Mouse (Mus musculus) CH12.LX (cell line): Measurements from ENCODE around the gene Mast3. TPM values are rescaled to one million over a fixed set of nuclear protein-coding genes. Genes with fewer than 3 reads are reported as not detected.

Source experiments
- DNase-seq: peaks from one replicate; pipeline ENCODE4 v3.0.0-alpha.2; 2013; ENCODE audit errors: extremely low read depth
- H3K27ac ChIP-seq: 2 replicates; pipeline ENCODE4 v1.5.1; 2012; ENCODE audit warnings: low read depth, mild to moderate bottlenecking, control low read depth, moderate library complexity; ENCODE audit not compliant: insufficient read depth
- H3K27me3 ChIP-seq: replicated peaks from 2 replicates; pipeline ENCODE3; 2012; ENCODE audit warnings: inconsistent platforms
- H3K36me3 ChIP-seq, 2 experiments: replicated peaks in 1 of 2; 2 replicates each; pipeline versions ENCODE3 to v1.6.1; 2012; ENCODE audit warnings: inconsistent platforms in 1 of 2, low read length in 1 of 2, mild to moderate bottlenecking in 1 of 2, mixed read lengths in 1 of 2, moderate library complexity in 1 of 2; ENCODE audit not compliant: control insufficient read depth in 1 of 2, insufficient read depth in 1 of 2
- H3K4me1 ChIP-seq, 2 experiments: 2 replicates each; pipeline ENCODE4 v1.6.1; 2012; ENCODE audit warnings: inconsistent platforms in 1 of 2, moderate library complexity in 1 of 2; ENCODE audit not compliant: insufficient read depth in 2 of 2, control insufficient read depth in 1 of 2
- H3K4me2 ChIP-seq: 2 replicates; pipeline ENCODE4 v1.6.1; 2012; ENCODE audit warnings: low read depth, mild to moderate bottlenecking, control low read depth; ENCODE audit not compliant: poor library complexity, insufficient read depth, severe bottlenecking
- H3K4me3 ChIP-seq, 3 experiments: fragments of 150-350 bp in 1 of 3; sonication (generic) in 1 of 3; replicated peaks in 1 of 3; 2 replicates each; pipeline versions ENCODE3 to v1.5.1; 2011 to 2012; ENCODE audit warnings: low read depth in 2 of 3, low read length in 2 of 3, mild to moderate bottlenecking in 2 of 3, moderate library complexity in 2 of 3, control low read depth in 1 of 3, improper control_type of control experiment in 1 of 3, inconsistent platforms in 1 of 3, mixed read lengths in 1 of 3; ENCODE audit not compliant: poor library complexity in 1 of 3
- H3K79me2 ChIP-seq: replicated peaks from 2 replicates; pipeline ENCODE4 v1.6.1; 2012; ENCODE audit warnings: mild to moderate bottlenecking, moderate library complexity; ENCODE audit not compliant: control insufficient read depth, poor library complexity, insufficient read depth, severe bottlenecking; ENCODE audit errors: extremely low read depth
- H3K9ac ChIP-seq: 2 replicates; pipeline ENCODE4 v1.6.1; 2012; ENCODE audit warnings: low read depth, mild to moderate bottlenecking, control low read depth, moderate library complexity; ENCODE audit not compliant: insufficient read depth
- H3K9me3 ChIP-seq: replicated peaks from 2 replicates; pipeline ENCODE3; 2012; ENCODE audit warnings: low read length, inconsistent platforms, mixed read lengths
- BHLHE40 ChIP-seq: IDR thresholded peaks from 2 replicates; pipeline ENCODE4 v1.6.1; 2011; ENCODE audit warnings: mild to moderate bottlenecking, low read depth, low read length, improper control_type of control experiment
- CHD2 ChIP-seq: IDR thresholded peaks from 2 replicates; pipeline ENCODE4 v1.6.1; 2011; ENCODE audit warnings: low read length, improper control_type of control experiment
- CTCF ChIP-seq, 2 experiments: IDR thresholded peaks in 1 of 2; conservative IDR thresholded peaks in 1 of 2; 2 replicates each; pipeline ENCODE4 v1.5.1; 2011 to 2012; ENCODE audit warnings: low read depth in 2 of 2, low read length in 2 of 2, improper control_type of control experiment in 1 of 2, inconsistent platforms in 1 of 2, mild to moderate bottlenecking in 1 of 2, moderate library complexity in 1 of 2
- E2F4 ChIP-seq: IDR thresholded peaks from 2 replicates; pipeline ENCODE4 v1.6.1; 2011; ENCODE audit warnings: low read depth, low read length, improper control_type of control experiment; ENCODE audit not compliant: insufficient replicate concordance
- ELF1 ChIP-seq: IDR thresholded peaks from 2 replicates; pipeline ENCODE4 v1.6.1; 2014; ENCODE audit warnings: low read depth, mild to moderate bottlenecking, inconsistent platforms, low read length, improper control_type of control experiment
- ETS1 ChIP-seq: conservative IDR thresholded peaks from 2 replicates; pipeline ENCODE4 v1.6.1; 2012; ENCODE audit warnings: low read depth, mild to moderate bottlenecking, inconsistent platforms, low read length, improper control_type of control experiment, moderate library complexity
- GABPA ChIP-seq: IDR thresholded peaks from 2 replicates; pipeline ENCODE4 v1.6.1; 2012; ENCODE audit warnings: low read depth, low read length, improper control_type of control experiment, inconsistent platforms; ENCODE audit not compliant: insufficient replicate concordance
- HCFC1 ChIP-seq: IDR thresholded peaks from 2 replicates; pipeline ENCODE4 v1.6.1; 2012; ENCODE audit warnings: low read depth, mild to moderate bottlenecking, inconsistent platforms, low read length, improper control_type of control experiment
- IRF4 ChIP-seq: IDR thresholded peaks from 2 replicates; pipeline ENCODE4 v1.6.1; 2014; ENCODE audit warnings: low read depth, mild to moderate bottlenecking, inconsistent platforms, low read length, improper control_type of control experiment
- KAT2A ChIP-seq: IDR thresholded peaks from 2 replicates; pipeline ENCODE4 v1.6.1; 2012; ENCODE audit warnings: low read length, improper control_type of control experiment, inconsistent platforms; ENCODE audit not compliant: insufficient replicate concordance
- MAFK ChIP-seq: IDR thresholded peaks from 2 replicates; pipeline ENCODE4 v1.6.1; 2011; ENCODE audit warnings: low read length, improper control_type of control experiment; ENCODE audit not compliant: insufficient replicate concordance
- MAX ChIP-seq: IDR thresholded peaks from 2 replicates; pipeline ENCODE4 v1.6.1; 2011; ENCODE audit warnings: low read length, improper control_type of control experiment
- MEF2A ChIP-seq: IDR thresholded peaks from 2 replicates; pipeline ENCODE4 v1.6.1; 2014; ENCODE audit warnings: low read depth, mild to moderate bottlenecking, inconsistent platforms, low read length, improper control_type of control experiment, borderline replicate concordance
- MXI1 ChIP-seq: IDR thresholded peaks from 2 replicates; pipeline ENCODE4 v1.6.1; 2011; ENCODE audit warnings: mild to moderate bottlenecking, low read depth, low read length, improper control_type of control experiment
- MYC ChIP-seq: IDR thresholded peaks from 2 replicates; pipeline ENCODE4 v1.6.1; 2011; ENCODE audit warnings: low read depth, mild to moderate bottlenecking, improper control_type of control experiment, low read length
- NELFE ChIP-seq: IDR thresholded peaks from 2 replicates; pipeline ENCODE4 v1.6.1; 2011; ENCODE audit warnings: low read depth, low read length, improper control_type of control experiment
- PAX5 ChIP-seq: IDR thresholded peaks from 2 replicates; pipeline ENCODE4 v1.6.1; 2012; ENCODE audit warnings: low read length, inconsistent platforms, mixed read lengths
- RCOR1 ChIP-seq: conservative IDR thresholded peaks from 2 replicates; pipeline ENCODE4 v1.6.1; 2012; ENCODE audit warnings: low read depth, mild to moderate bottlenecking, inconsistent platforms, low read length, improper control_type of control experiment
- SMC3 ChIP-seq: IDR thresholded peaks from 2 replicates; pipeline ENCODE4 v1.6.1; 2011; ENCODE audit warnings: low read depth, low read length, improper control_type of control experiment
- TBP ChIP-seq: conservative IDR thresholded peaks from 2 replicates; pipeline ENCODE4 v1.6.1; 2011; ENCODE audit warnings: low read depth, low read length, improper control_type of control experiment
- USF1 ChIP-seq: IDR thresholded peaks from 2 replicates; pipeline ENCODE4 v1.6.1; 2014; ENCODE audit warnings: low read depth, mild to moderate bottlenecking, inconsistent platforms, low read length, improper control_type of control experiment
- USF2 ChIP-seq: conservative IDR thresholded peaks from 2 replicates; pipeline ENCODE4 v1.6.1; 2011; ENCODE audit warnings: low read depth, low read length, improper control_type of control experiment
- ZC3H11A ChIP-seq: IDR thresholded peaks from 2 replicates; pipeline ENCODE4 v1.6.1; 2012; ENCODE audit warnings: low read depth, mild to moderate bottlenecking, inconsistent platforms, low read length, improper control_type of control experiment
- ZNF384 ChIP-seq: IDR thresholded peaks from 2 replicates; pipeline ENCODE4 v1.6.1; 2012; ENCODE audit warnings: low read depth, low read length, improper control_type of control experiment, inconsistent platforms
- dilution Hi-C: fragments of 300-500 bp; cut with MboI; formaldehyde crosslinking; loops from 2 replicates; pipeline ENCODE4 v1.14.3; 2020; ENCODE audit warnings: low sequenced_read_pairs; ENCODE audit not compliant: extremely low pct_unique_long_range_greater_than_20kb, extremely low pct_ligation_motif_present
- in situ Hi-C: fragments of 300-500 bp; cut with MboI; formaldehyde crosslinking; loops from 3 replicates; pipeline ENCODE4 v1.14.3; 2019; ENCODE audit warnings: low sequenced_read_pairs, low pct_ligation_motif_present, low pct_unique_long_range_greater_than_20kb, mixed read lengths
- polyA plus RNA-seq: library from polyadenylated mRNA; unstranded; fragments of >175 nt; gene quantifications from 2 replicates; pipeline ENCODE4 v1.2.1, GENCODE M21; 2012; ENCODE audit warnings: low read depth; ENCODE audit not compliant: insufficient read length
- total RNA-seq, 2 experiments: library from RNA; depleted of rRNA; stranded (reverse); fragments of 300-350 nt in 1 of 2; fragments of >200 nt in 1 of 2; gene quantifications; 2 replicates each; pipeline ENCODE4 v1.2.3; 2012 to 2014

Gene Mast3
- total and polyA plus RNA-seq, 3 experiments: 7.0 to 23.4 (median 11.6) TPM

DNA sequence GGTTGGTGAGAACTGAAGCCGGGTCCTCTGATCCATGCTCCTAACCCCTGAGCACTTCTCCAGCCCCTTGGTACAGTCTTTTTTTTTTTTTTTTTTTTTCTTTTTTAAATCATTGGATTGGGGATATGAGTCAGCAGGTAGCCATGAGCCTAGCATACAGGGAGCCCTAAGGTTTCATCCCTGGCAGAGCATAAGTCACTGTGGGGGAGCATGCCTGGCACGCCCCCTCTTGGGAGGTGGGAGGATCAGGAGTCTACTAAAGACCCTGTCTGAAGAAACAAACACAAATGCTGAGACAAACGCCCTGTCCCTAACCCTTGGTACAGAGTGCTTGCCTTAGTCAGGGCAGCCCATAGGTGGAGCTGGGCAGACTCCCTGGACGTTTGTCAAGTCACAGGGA, 7.2 kb upstream of the Mast3 start:
- DNase-seq: no peak
- Histone ChIP-seq H3K27ac (no peak overlapping the region), H3K4me3 (no peak overlapping the region), H3K79me2 (peaks cover 7% of the 10 kb centered on the region; the same call in 1 of the 2 replicates), H3K4me1 (peaks cover 15 to 36% of the 10 kb centered on the region in 2 experiments), H3K9me3 (no peaks in the 10 kb centered on the region), H3K36me3 (peaks cover 52 to 65% of the 10 kb centered on the region in 2 experiments), H3K27me3 (no peaks in the 10 kb centered on the region), H3K4me2 (no peak overlapping the region), H3K9ac (no peak overlapping the region)
- in situ Hi-C loops (no loop called here), dilution Hi-C loops (no loop called here)
- TF ChIP-seq ELF1: no peak
- TF ChIP-seq RCOR1: no peak
- no peak for TF ChIP-seq GABPA
- no peak for TF ChIP-seq CHD2
- TF ChIP-seq MEF2A: no peak
- no peak for TF ChIP-seq PAX5
- TF ChIP-seq ZC3H11A: no peak
- no peak for TF ChIP-seq HCFC1
- no peak for TF ChIP-seq TBP
- no peak for TF ChIP-seq CTCF (conservative IDR thresholded peaks at IDR 0.05 in 1 of 2, IDR thresholded peaks at IDR 0.05 in 1 of 2; ENCODE audit: low read depth in 2 of 2, low read length in 2 of 2)
- TF ChIP-seq ETS1: no peak
- TF ChIP-seq KAT2A: no peak
- TF ChIP-seq MAX: no peak
- TF ChIP-seq IRF4: no peak
- no peak for TF ChIP-seq MYC
- TF ChIP-seq SMC3: no peak
- TF ChIP-seq E2F4: no peak

DNA sequence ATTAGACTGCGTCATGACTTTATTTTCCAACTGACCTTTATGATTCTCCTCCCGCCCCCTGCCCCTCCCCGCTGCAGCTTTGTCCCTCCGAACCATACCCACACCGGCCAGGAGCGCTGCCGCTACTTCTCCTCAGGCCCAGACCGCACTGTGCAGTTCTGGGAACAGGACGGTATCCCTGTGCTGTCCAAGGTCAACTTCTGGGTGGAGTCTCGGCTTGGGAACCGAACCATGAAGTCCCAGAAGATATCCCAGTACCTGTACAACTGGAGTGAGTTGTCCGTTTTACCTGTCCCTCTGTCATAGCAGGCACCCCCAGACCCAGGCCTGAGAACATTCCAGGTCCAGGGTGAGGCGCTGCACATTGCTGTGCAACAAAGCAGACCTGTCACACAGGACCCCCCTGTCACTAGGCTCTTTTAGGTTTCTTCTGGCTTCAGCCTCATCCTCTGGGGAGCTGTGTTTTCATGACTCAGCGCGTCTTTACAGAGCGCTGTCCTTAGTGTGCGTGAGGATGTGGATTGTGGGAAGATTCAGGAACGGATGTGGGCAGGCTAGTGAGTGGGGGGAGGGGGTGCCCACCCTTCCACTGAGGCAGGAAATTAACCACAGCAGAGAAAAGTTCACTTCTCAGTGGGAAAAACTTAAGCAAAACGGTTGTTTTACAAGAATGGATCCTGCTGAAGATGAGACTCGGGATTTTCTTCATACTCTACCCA, 6.3 kb upstream of the Mast3 start:
- dilution Hi-C loops: no loop called here
- H3K9ac ChIP-seq: no peak overlapping the region
- no peak for TF ChIP-seq USF2
- TF ChIP-seq MXI1: no peak
- no peak for TF ChIP-seq HCFC1
- no peak for TF ChIP-seq ZNF384
- no peak for TF ChIP-seq USF1
- no peak for TF ChIP-seq MEF2A
- no peak for TF ChIP-seq ZC3H11A
- TF ChIP-seq GABPA: no peak
- TF ChIP-seq NELFE: no peak
- 0 out of 2 replicates have a peak, but pooled peaks have one; percentile 17 for TF ChIP-seq BHLHE40
- TF ChIP-seq SMC3: no peak
- no peak for TF ChIP-seq IRF4
- TF ChIP-seq MAFK: peak; percentile 47; the same call in 1 of the 2 replicates
- no peak for TF ChIP-seq TBP
- TF ChIP-seq, all 38 proteins: peak for 2
- H3K4me2 ChIP-seq: no peak overlapping the region
- peaks cover 7% of the 10 kb centered on the region; the same call in 1 of the 2 replicates for H3K79me2 ChIP-seq
- H3K4me1 ChIP-seq: peaks cover 22 to 45% of the 10 kb centered on the region in 2 experiments
- H3K27ac ChIP-seq: no peak overlapping the region
- no peak for DNase-seq
- H3K4me3 ChIP-seq: no peak overlapping the region
- H3K36me3 ChIP-seq: peaks cover 43 to 55% of the 10 kb centered on the region in 2 experiments
- H3K27me3 ChIP-seq: no peaks in the 10 kb centered on the region
- no peaks in the 10 kb centered on the region for H3K9me3 ChIP-seq
- in situ Hi-C loops: no loop called here
